Mouse (Mus musculus): ENCODE results near the gene 9430015G10Rik.

Gene 9430015G10Rik

GRCm38 (mm10) chr4:156109570-156110331 is at the start of gene 9430015G10Rik:
Gene 9430015G10Rik, plus strand, starts transcription at chr4:156109982.
- DNase-seq, result peak; percentile 98

GRCm38 (mm10) chr4:156063861-156064509 is 45.8 kb upstream of the 9430015G10Rik start:
- no peak for DNase-seq

GRCm38 (mm10) chr4:156064510-156064897 is 45.3 kb upstream of the 9430015G10Rik start:
- DNase-seq, result no peak

GRCm38 (mm10) chr4:156065156-156065894 is 44.5 kb upstream of the 9430015G10Rik start:
- DNase-seq, result no peak

GRCm38 (mm10) chr4:156067256-156067949 is 42.4 kb upstream of the 9430015G10Rik start:
- DNase-seq, result no peak

GRCm38 (mm10) chr4:156069701-156070100 is 40.1 kb upstream of the 9430015G10Rik start:
- no peak for DNase-seq

GRCm38 (mm10) chr4:156070276-156070675 is 39.5 kb upstream of the 9430015G10Rik start:
- no peak for DNase-seq

- DNase-seq, result no peak
Measured at GRCm38 (mm10) chr4:156070716-156071115, 39.1 kb upstream of the 9430015G10Rik start.

- no peak for DNase-seq
Measured at GRCm38 (mm10) chr4:156076911-156077382, 32.8 kb upstream of the 9430015G10Rik start.

GRCm38 (mm10) chr4:156077499-156078301 is 32.1 kb upstream of the 9430015G10Rik start:
- DNase-seq, result peak; percentile 55 to 66

GRCm38 (mm10) chr4:156082621-156083234 is 27.1 kb upstream of the 9430015G10Rik start:
- DNase-seq, result no peak

GRCm38 (mm10) chr4:156083348-156083747 is 26.4 kb upstream of the 9430015G10Rik start:
- DNase-seq, result no peak

GRCm38 (mm10) chr4:156084096-156084879 is 25.5 kb upstream of the 9430015G10Rik start:
- DNase-seq, result no peak

GRCm38 (mm10) chr4:156085256-156085655 is 24.5 kb upstream of the 9430015G10Rik start:
- DNase-seq, result no peak

- no peak for DNase-seq
Measured at GRCm38 (mm10) chr4:156087398-156088087, 22.2 kb upstream of the 9430015G10Rik start.

GRCm38 (mm10) chr4:156091236-156091635 is 18.5 kb upstream of the 9430015G10Rik start:
- no peak for DNase-seq

GRCm38 (mm10) chr4:156092765-156093164 is 17.0 kb upstream of the 9430015G10Rik start:
- no peak for DNase-seq

- DNase-seq, result no peak
Measured at GRCm38 (mm10) chr4:156093758-156094157, 16.0 kb upstream of the 9430015G10Rik start.

- no peak for DNase-seq
Measured at GRCm38 (mm10) chr4:156096191-156096590, 13.6 kb upstream of the 9430015G10Rik start.
